Mouse (Mus musculus) embryonic facial prominence, embryonic 13.5 days (tissue): ENCODE data around the gene Upk2. TPM values are rescaled to one million over a fixed set of nuclear protein-coding genes. Genes with fewer than 3 reads are reported as not detected.
A peak's percentile ranks its signal among the peaks of the same experiment; 100 is the strongest.
"Not testable (repeated sequence)": the region's sequence is repeated elsewhere in the genome, so short reads cannot be mapped to it uniquely, and the experiment has no call there.

Experiments
- ATAC-seq: fragments of 200-750 bp; cut with Nextera tagmentation; 2 replicates; pipeline ENCODE4 v1.8.0; 2017; ENCODE audit warnings: low read depth; ENCODE audit not compliant: insufficient number of reproducible peaks, insufficient read depth, low FRiP score, low TSS enrichment
- H3K27ac ChIP-seq: fragments of 300-500 bp; sonication (generic); 2 replicates; pipeline ENCODE4 v1.5.1; 2015; ENCODE audit warnings: moderate library complexity, mild to moderate bottlenecking, inconsistent platforms
- H3K27me3 ChIP-seq: fragments of 300-500 bp; sonication (generic); 2 replicates; pipeline ENCODE4 v1.6.1; 2015; ENCODE audit warnings: mild to moderate bottlenecking, inconsistent platforms
- H3K36me3 ChIP-seq: fragments of 300-500 bp; sonication (generic); 2 replicates; pipeline ENCODE4 v1.6.1; 2015; ENCODE audit warnings: mild to moderate bottlenecking, inconsistent platforms
- H3K4me1 ChIP-seq: fragments of 300-500 bp; sonication (generic); 2 replicates; pipeline ENCODE4 v1.6.1; 2015; ENCODE audit warnings: inconsistent platforms
- H3K4me2 ChIP-seq: fragments of 300-500 bp; sonication (generic); 2 replicates; pipeline ENCODE4 v1.6.1; 2015; ENCODE audit warnings: moderate library complexity, mild to moderate bottlenecking, inconsistent platforms
- H3K4me3 ChIP-seq: fragments of 300-500 bp; sonication (generic); 2 replicates; pipeline ENCODE4 v1.5.1; 2015; ENCODE audit warnings: mild to moderate bottlenecking, inconsistent platforms
- H3K9ac ChIP-seq: fragments of 300-500 bp; sonication (generic); 2 replicates; pipeline ENCODE4 v1.6.1; 2015; ENCODE audit warnings: mild to moderate bottlenecking, inconsistent platforms
- H3K9me3 ChIP-seq: fragments of 300-500 bp; sonication (generic); 2 replicates; pipeline ENCODE4 v1.6.1; 2016; ENCODE audit warnings: inconsistent platforms
- WGBS: fragments of 180-500 bp; shearing (Covaris S2); methylation state at CpG from one replicate; pipeline ENCODE4 v1.1.7; 2015; ENCODE audit warnings: mixed read lengths; 5-methylcytosine and 5-hydroxymethylcytosine counted together
- polyA plus RNA-seq: library from polyadenylated mRNA; unstranded; fragments of >200 nt; fragmentation: Nextera tagmentation; extraction: Ambion mirVana; gene quantifications from 2 replicates; pipeline ENCODE4 v1.2.1, GENCODE M21; 2015

The Upk2 gene
- polyA plus RNA-seq, 1 experiment from 2014 or later = 2.9 TPM

GRCm38 (mm10) chr9:44417892-44418363 lies 36.8 kb downstream of the Upk2 start:
- no peaks in the 10 kb centered on the region for H3K27me3 ChIP-seq
- H3K27ac ChIP-seq = peak overlapping the region; percentile 70
- peaks cover 30% of the 10 kb centered on the region for H3K36me3 ChIP-seq
- ATAC-seq = peak; percentile 70; the same call in 1 of the 2 replicates
- H3K4me2 ChIP-seq = peak overlapping the region; percentile 91
- peak overlapping the region; percentile 92 for H3K9ac ChIP-seq
- H3K4me1 ChIP-seq = peaks cover 10% of the 10 kb centered on the region
- H3K9me3 ChIP-seq = no peaks in the 10 kb centered on the region
- peak overlapping the region; percentile 88 for H3K4me3 ChIP-seq
- under 1% methylated on average over 38 of the region's 38 CpGs for WGBS

GRCm38 (mm10) chr9:44417156-44417891 lies 37.5 kb downstream of the Upk2 start:
- H3K9ac ChIP-seq = peak overlapping the region; percentile 92
- H3K4me1 ChIP-seq = peaks cover 10% of the 10 kb centered on the region
- H3K4me3 ChIP-seq = peak overlapping the region; percentile 88
- H3K4me2 ChIP-seq = peak overlapping the region; percentile 91
- WGBS = 7% methylated on average over 26 of the region's 26 CpGs
- H3K27ac ChIP-seq = peak overlapping the region; percentile 68
- no peak for ATAC-seq
- peaks cover 36% of the 10 kb centered on the region for H3K36me3 ChIP-seq
- H3K9me3 ChIP-seq = no peaks in the 10 kb centered on the region
- H3K27me3 ChIP-seq = no peaks in the 10 kb centered on the region

- Histone ChIP-seq H3K27ac (no peak overlapping the region), H3K9ac (no peak overlapping the region), H3K9me3 (no peaks in the 10 kb centered on the region), H3K4me1 (peaks cover 19% of the 10 kb centered on the region), H3K27me3 (no peaks in the 10 kb centered on the region), H3K36me3 (peaks cover 71% of the 10 kb centered on the region), H3K4me2 (no peak overlapping the region), H3K4me3 (no peak overlapping the region)
- no peak for ATAC-seq
- 79% methylated on average over 2 of the region's 2 CpGs for WGBS
Observed at GRCm38 (mm10) chr9:44412781-44413180, 42.0 kb downstream of the Upk2 start.

GRCm38 (mm10) chr9:44412306-44412705 lies 42.5 kb downstream of the Upk2 start:
- Histone ChIP-seq H3K4me2 (no peak overlapping the region), H3K27ac (no peak overlapping the region), H3K36me3 (peaks cover 71% of the 10 kb centered on the region), H3K9ac (no peak overlapping the region), H3K27me3 (no peaks in the 10 kb centered on the region), H3K4me1 (peaks cover 16% of the 10 kb centered on the region), H3K9me3 (no peaks in the 10 kb centered on the region), H3K4me3 (no peak overlapping the region)
- no peak for ATAC-seq
- 78% methylated on average over 4 of the region's 4 CpGs for WGBS

GRCm38 (mm10) chr9:44411601-44412130 lies 43.1 kb downstream of the Upk2 start:
- 84% methylated on average over 1 of the region's 1 CpGs for WGBS
- Histone ChIP-seq H3K27ac (no peak overlapping the region), H3K36me3 (peaks cover 71% of the 10 kb centered on the region), H3K4me3 (no peak overlapping the region), H3K27me3 (no peaks in the 10 kb centered on the region), H3K4me2 (no peak overlapping the region), H3K4me1 (peaks cover 12% of the 10 kb centered on the region; the same call in 1 of the 2 replicates), H3K9me3 (no peaks in the 10 kb centered on the region), H3K9ac (no peak overlapping the region)
- ATAC-seq = no peak

GRCm38 (mm10) chr9:44410647-44411336 lies 44.0 kb downstream of the Upk2 start:
- WGBS = 84% methylated on average over 2 of the region's 2 CpGs
- no peak for ATAC-seq
- H3K4me3 ChIP-seq = no peak overlapping the region
- peaks cover 16% of the 10 kb centered on the region for H3K4me1 ChIP-seq
- no peaks in the 10 kb centered on the region for H3K9me3 ChIP-seq
- H3K9ac ChIP-seq = no peak overlapping the region
- no peak overlapping the region for H3K27ac ChIP-seq
- H3K4me2 ChIP-seq = no peak overlapping the region
- H3K27me3 ChIP-seq = no peaks in the 10 kb centered on the region
- peaks cover 64% of the 10 kb centered on the region for H3K36me3 ChIP-seq

- not testable (repeated sequence) for H3K27me3 ChIP-seq, H3K27ac ChIP-seq, H3K9me3 ChIP-seq, ATAC-seq
- peak overlapping the region; percentile 77 for H3K4me3 ChIP-seq
- H3K36me3 ChIP-seq = peaks cover 69% of the 10 kb centered on the region
- WGBS = 76% methylated on average over 9 of the region's 9 CpGs
- peak overlapping the region; percentile 75 for H3K4me2 ChIP-seq
- H3K4me1 ChIP-seq = peaks cover 20% of the 10 kb centered on the region
- peak overlapping the region; percentile 91 for H3K9ac ChIP-seq
Observed at GRCm38 (mm10) chr9:44408693-44409092, 46.1 kb downstream of the Upk2 start.

- H3K27ac ChIP-seq = peak overlapping the region; percentile 96
- H3K9me3 ChIP-seq = no peaks in the 10 kb centered on the region
- peak overlapping the region; percentile 91 for H3K9ac ChIP-seq
- WGBS = under 1% methylated on average over 24 of the region's 24 CpGs
- peak overlapping the region; percentile 75 for H3K4me2 ChIP-seq
- peak; percentile 60; the same call in 1 of the 2 replicates for ATAC-seq
- peaks cover 67% of the 10 kb centered on the region for H3K36me3 ChIP-seq
- H3K4me3 ChIP-seq = peak overlapping the region; percentile 77
- peaks cover 20% of the 10 kb centered on the region for H3K4me1 ChIP-seq
- H3K27me3 ChIP-seq = no peaks in the 10 kb centered on the region
Observed at GRCm38 (mm10) chr9:44407752-44408097, 47.1 kb downstream of the Upk2 start.

- ATAC-seq = peak; percentile 93
- Histone ChIP-seq H3K36me3 (peaks cover 67% of the 10 kb centered on the region), H3K4me2 (peak within 1 kb of the TSS; percentile 75), H3K27me3 (no peaks in the 10 kb centered on the region), H3K9ac (peak within 1 kb of the TSS; percentile 91), H3K9me3 (no peaks in the 10 kb centered on the region), H3K4me3 (peak within 1 kb of the TSS; percentile 77), H3K27ac (peak within 1 kb of the TSS; percentile 96), H3K4me1 (peaks cover 20% of the 10 kb centered on the region)
- WGBS = under 1% methylated on average over 51 of the region's 51 CpGs
Observed at GRCm38 (mm10) chr9:44406906-44407751, 47.6 kb downstream of the Upk2 start, which contains the start of the genes Rps25 and Trappc4. Gene Rps25, plus strand, starts transcription at chr9:44407139. Gene Trappc4, minus strand, starts transcription at chr9:44407600.

GRCm38 (mm10) chr9:44405011-44405410 lies 49.8 kb downstream of the Upk2 start:
- peaks cover 69% of the 10 kb centered on the region for H3K36me3 ChIP-seq
- no peaks in the 10 kb centered on the region for H3K27me3 ChIP-seq
- H3K27ac ChIP-seq = no peak overlapping the region
- H3K4me1 ChIP-seq = peaks cover 20% of the 10 kb centered on the region
- no peak overlapping the region for H3K9ac ChIP-seq
- no peaks in the 10 kb centered on the region for H3K9me3 ChIP-seq
- no peak overlapping the region for H3K4me3 ChIP-seq
- no peak overlapping the region for H3K4me2 ChIP-seq
- WGBS = 76% methylated on average over 3 of the region's 3 CpGs
- ATAC-seq = no peak
